Mouse (Mus musculus) R1 (cell line): ENCODE results near the gene Slc26a6.

Source experiments
- DNase-seq: peaks from one replicate; pipeline ENCODE4 v3.0.0-alpha.2; 2018; ENCODE audit warnings: low read depth, low spot score

The Slc26a6 gene

DNA sequence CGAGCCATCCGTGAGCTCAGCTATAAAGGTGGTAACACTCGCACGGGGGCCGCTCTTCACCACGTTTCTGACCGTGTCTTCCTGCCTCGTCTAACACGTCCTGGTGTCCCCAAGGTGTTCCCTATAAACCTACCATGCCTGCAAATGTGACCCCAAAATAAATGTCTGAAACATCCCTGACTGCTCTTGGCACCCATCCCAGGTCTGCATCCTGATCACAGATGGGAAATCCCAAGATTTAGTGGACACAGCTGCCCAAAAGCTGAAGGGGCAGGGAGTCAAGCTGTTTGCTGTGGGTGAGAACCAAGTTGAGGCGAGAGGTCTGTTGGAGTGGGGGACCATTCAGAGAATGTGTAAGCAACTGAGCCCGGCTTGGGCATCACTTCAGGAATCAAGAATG, 102.2 kb downstream of the Slc26a6 start:
- no peak for DNase-seq

GRCm38 (mm10) chr9:108955846-108956245, 102.8 kb downstream of the Slc26a6 start:
- DNase-seq, result no peak
